Mouse (Mus musculus): ENCODE results near the gene Cdc7. TPM values are rescaled to one million over a fixed set of nuclear protein-coding genes. Genes with fewer than 3 reads are reported as not detected.

Gene Cdc7
- total and polyA plus RNA-seq, 2 experiments from 2014 or later = 24.7 to 25.0 TPM

DNA sequence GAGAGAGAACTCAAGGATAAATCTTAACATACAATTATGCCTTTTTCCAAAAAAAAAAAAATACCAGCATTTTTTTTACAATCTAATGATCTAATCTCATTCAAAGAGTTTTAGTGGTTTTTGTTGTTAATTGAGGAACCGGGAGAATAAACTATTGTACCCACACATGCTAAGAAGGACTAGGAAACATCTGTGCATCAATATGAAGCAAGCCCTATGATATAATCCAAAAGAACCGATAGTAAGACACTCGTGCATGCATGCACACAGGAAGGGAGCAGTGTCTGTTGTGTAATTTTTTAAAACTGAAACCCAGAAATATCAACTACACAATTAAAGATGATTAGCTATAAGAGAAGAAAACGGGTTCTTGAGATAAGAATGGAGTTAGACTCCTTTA, 52.4 kb downstream of the Cdc7 start:
- no peaks in the 10 kb centered on the region for H3K36me3 ChIP-seq (ENCODE audit: insufficient read depth, low read length)
- no peak for TF ChIP-seq CTCF (IDR thresholded peaks at IDR 0.05)
- WGBS = 80% methylated on average over 4 of the region's 4 CpGs
- no peak overlapping the region for H3K27ac ChIP-seq (ENCODE audit: low read depth, low read length)
- H3K9ac ChIP-seq (replicated peaks; ENCODE audit: low read length, poor library complexity, severe bottlenecking) = no peak overlapping the region
- no peaks in the 10 kb centered on the region for H3K4me1 ChIP-seq (ENCODE audit: insufficient read depth, low read length)
- no peak overlapping the region for H3K4me2 ChIP-seq (ENCODE audit: low read depth, low read length, poor library complexity, severe bottlenecking)
- DNase-seq (ENCODE audit: low spot score) (no peak), ATAC-seq (ENCODE audit: low FRiP score) (no peak)
- H3K4me3 ChIP-seq (ENCODE audit: low read depth, low read length) = no peak overlapping the region
- no peaks in the 10 kb centered on the region for H3K27me3 ChIP-seq (ENCODE audit: insufficient read depth, low read length)
- H3K9me3 ChIP-seq (ENCODE audit: low read length) = no peaks in the 10 kb centered on the region

DNA sequence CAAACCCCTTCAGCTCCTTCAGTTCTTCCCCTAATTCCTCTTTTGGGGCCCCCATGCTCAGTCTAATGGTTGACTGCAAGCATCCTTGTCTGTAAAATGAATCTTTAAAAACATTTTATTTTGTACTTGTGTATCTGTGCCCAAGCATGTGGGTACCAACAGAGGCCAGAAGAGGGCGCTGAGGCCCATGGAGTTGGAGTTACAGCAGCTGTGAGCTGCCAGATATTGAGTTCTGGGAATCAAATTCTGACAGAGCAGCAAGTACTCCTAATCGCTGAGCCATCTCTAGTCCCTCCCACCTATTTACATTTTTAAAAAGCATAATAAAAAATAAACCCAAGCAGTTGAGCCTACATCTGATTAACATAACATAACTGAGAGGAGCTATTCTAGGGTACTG, 53.4 kb downstream of the Cdc7 start:
- Histone ChIP-seq H3K27me3 (ENCODE audit: insufficient read depth, low read length) (no peaks in the 10 kb centered on the region), H3K9ac (replicated peaks; ENCODE audit: low read length, poor library complexity, severe bottlenecking) (no peak overlapping the region), H3K36me3 (ENCODE audit: insufficient read depth, low read length) (no peaks in the 10 kb centered on the region), H3K4me3 (ENCODE audit: low read depth, low read length) (no peak overlapping the region), H3K4me2 (ENCODE audit: low read depth, low read length, poor library complexity, severe bottlenecking) (no peak overlapping the region), H3K27ac (ENCODE audit: low read depth, low read length) (no peak overlapping the region), H3K9me3 (ENCODE audit: low read length) (no peaks in the 10 kb centered on the region), H3K4me1 (ENCODE audit: insufficient read depth, low read length) (no peaks in the 10 kb centered on the region)
- no peak for ATAC-seq (ENCODE audit: low FRiP score)
- WGBS = 70% methylated on average over 2 of the region's 2 CpGs
- peak; percentile 47 for TF ChIP-seq CTCF (IDR thresholded peaks at IDR 0.05)
- DNase-seq (ENCODE audit: low spot score) = no peak

GRCm38 (mm10) chr5:107019057-107019456, 54.9 kb downstream of the Cdc7 start:
- 77% methylated on average over 5 of the region's 5 CpGs for WGBS
- TF ChIP-seq CTCF (IDR thresholded peaks at IDR 0.05) = no peak
- no peak overlapping the region for H3K4me2 ChIP-seq (ENCODE audit: low read depth, low read length, poor library complexity, severe bottlenecking)
- no peak for DNase-seq (ENCODE audit: low spot score)
- no peak overlapping the region for H3K27ac ChIP-seq (ENCODE audit: low read depth, low read length)
- H3K9me3 ChIP-seq (ENCODE audit: low read length) = no peaks in the 10 kb centered on the region
- H3K4me1 ChIP-seq (ENCODE audit: insufficient read depth, low read length) = no peaks in the 10 kb centered on the region
- no peaks in the 10 kb centered on the region for H3K36me3 ChIP-seq (ENCODE audit: insufficient read depth, low read length)
- no peaks in the 10 kb centered on the region for H3K27me3 ChIP-seq (ENCODE audit: insufficient read depth, low read length)
- H3K9ac ChIP-seq (replicated peaks; ENCODE audit: low read length, poor library complexity, severe bottlenecking) = no peak overlapping the region
- ATAC-seq (ENCODE audit: low FRiP score) = no peak
- no peak overlapping the region for H3K4me3 ChIP-seq (ENCODE audit: low read depth, low read length)

DNA sequence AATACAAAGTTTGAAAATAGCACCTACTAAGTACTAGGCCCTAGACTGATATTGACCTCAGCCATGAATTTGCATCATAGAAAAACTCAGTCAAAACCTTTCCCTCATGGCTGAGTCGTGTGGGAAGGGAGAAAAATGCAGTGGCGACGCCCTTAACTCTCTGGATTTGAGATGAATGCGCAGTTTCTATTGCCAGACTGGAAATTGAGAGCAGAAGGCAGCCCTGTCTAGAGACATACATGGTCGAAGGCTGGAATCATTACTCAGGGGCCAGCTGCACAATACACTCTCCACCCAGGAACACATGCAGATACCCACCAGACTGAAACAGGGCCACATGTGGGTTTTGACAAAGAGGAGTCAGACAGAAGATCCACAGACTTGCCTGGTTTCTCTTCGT, 55.8 kb downstream of the Cdc7 start:
- Histone ChIP-seq H3K4me1 (ENCODE audit: insufficient read depth, low read length) (no peaks in the 10 kb centered on the region), H3K27ac (ENCODE audit: low read depth, low read length) (no peak overlapping the region), H3K9ac (replicated peaks; ENCODE audit: low read length, poor library complexity, severe bottlenecking) (no peak overlapping the region), H3K27me3 (ENCODE audit: insufficient read depth, low read length) (no peaks in the 10 kb centered on the region), H3K4me3 (ENCODE audit: low read depth, low read length) (no peak overlapping the region), H3K36me3 (ENCODE audit: insufficient read depth, low read length) (no peaks in the 10 kb centered on the region), H3K4me2 (ENCODE audit: low read depth, low read length, poor library complexity, severe bottlenecking) (no peak overlapping the region), H3K9me3 (ENCODE audit: low read length) (no peaks in the 10 kb centered on the region)
- no peak for DNase-seq (ENCODE audit: low spot score)
- no peak for ATAC-seq (ENCODE audit: low FRiP score)
- TF ChIP-seq CTCF (IDR thresholded peaks at IDR 0.05) = no peak
- WGBS = 76% methylated on average over 6 of the region's 6 CpGs

- ATAC-seq (ENCODE audit: low FRiP score) = no peak
- Histone ChIP-seq H3K4me3 (ENCODE audit: low read depth, low read length) (no peak overlapping the region), H3K36me3 (ENCODE audit: insufficient read depth, low read length) (no peaks in the 10 kb centered on the region), H3K9me3 (ENCODE audit: low read length) (no peaks in the 10 kb centered on the region), H3K9ac (replicated peaks; ENCODE audit: low read length, poor library complexity, severe bottlenecking) (no peak overlapping the region), H3K27ac (ENCODE audit: low read depth, low read length) (no peak overlapping the region), H3K27me3 (ENCODE audit: insufficient read depth, low read length) (no peaks in the 10 kb centered on the region), H3K4me2 (ENCODE audit: low read depth, low read length, poor library complexity, severe bottlenecking) (no peak overlapping the region), H3K4me1 (ENCODE audit: insufficient read depth, low read length) (no peaks in the 10 kb centered on the region)
- 64% methylated on average over 7 of the region's 7 CpGs for WGBS
- DNase-seq (ENCODE audit: low spot score) = no peak
- TF ChIP-seq CTCF (IDR thresholded peaks at IDR 0.05) = no peak
These were observed 56.2 kb downstream of the Cdc7 start for GRCm38 (mm10) chr5:107020366-107020765.

DNA sequence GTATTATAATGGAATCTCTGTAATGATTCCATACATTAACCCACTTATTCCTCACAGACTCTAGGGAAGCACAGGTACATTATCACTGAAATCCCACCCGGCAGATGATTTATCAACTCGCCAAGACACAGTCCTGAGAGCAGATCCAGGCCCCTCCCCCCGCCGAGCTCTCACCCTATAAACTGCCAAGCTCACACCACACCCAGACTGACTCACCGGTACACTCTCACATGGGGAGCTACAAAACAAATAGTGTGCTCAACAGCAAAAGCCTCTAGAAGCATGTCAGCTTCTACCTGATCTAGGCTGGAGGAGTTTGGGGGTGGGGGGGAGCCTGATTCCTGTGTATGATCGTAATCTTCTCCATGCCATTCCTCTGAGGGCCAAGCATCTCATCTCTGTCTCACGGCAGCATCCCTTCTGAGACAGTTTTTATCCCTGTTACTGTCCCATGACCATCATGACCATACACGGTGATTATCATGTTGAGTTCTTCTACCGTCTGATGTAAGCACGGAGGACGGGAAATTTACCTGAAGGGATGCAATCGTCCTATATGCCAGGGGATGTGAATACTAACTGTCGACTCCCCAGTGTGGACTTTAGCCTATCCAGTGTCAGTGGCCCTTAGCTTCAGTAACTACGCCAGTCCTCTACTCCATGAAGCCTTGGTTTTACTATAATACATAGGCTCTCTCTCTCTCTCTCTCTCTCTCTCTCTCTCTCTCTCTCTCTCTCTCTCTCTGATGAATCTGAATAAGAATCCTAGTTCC, 57.4 kb downstream of the Cdc7 start:
- Histone ChIP-seq H3K27ac (ENCODE audit: low read depth, low read length) (no peak overlapping the region), H3K4me3 (ENCODE audit: low read depth, low read length) (no peak overlapping the region), H3K9ac (replicated peaks; ENCODE audit: low read length, poor library complexity, severe bottlenecking) (no peak overlapping the region), H3K4me1 (ENCODE audit: insufficient read depth, low read length) (no peaks in the 10 kb centered on the region), H3K36me3 (ENCODE audit: insufficient read depth, low read length) (no peaks in the 10 kb centered on the region), H3K27me3 (ENCODE audit: insufficient read depth, low read length) (no peaks in the 10 kb centered on the region), H3K9me3 (ENCODE audit: low read length) (no peaks in the 10 kb centered on the region), H3K4me2 (ENCODE audit: low read depth, low read length, poor library complexity, severe bottlenecking) (no peak overlapping the region)
- ATAC-seq (ENCODE audit: low FRiP score) (no peak), DNase-seq (ENCODE audit: low spot score) (no peak)
- 93% methylated on average over 14 of the region's 14 CpGs for WGBS
- TF ChIP-seq CTCF (IDR thresholded peaks at IDR 0.05) = no peak
